Mouse (Mus musculus) myocyte (in vitro differentiated cells): ENCODE data around the gene Nipal1.

Experiments used
- CEBPB ChIP-seq: IDR thresholded peaks from 2 replicates; pipeline ENCODE4 v1.6.1; 2011; ENCODE audit warnings: mild to moderate bottlenecking, moderate library complexity; ENCODE audit not compliant: poor library complexity, insufficient read depth, severe bottlenecking
- E2F4 ChIP-seq: IDR thresholded peaks from one replicate; pipeline ENCODE4 v1.6.1; 2011; ENCODE audit warnings: mild to moderate bottlenecking, control low read depth, moderate library complexity; ENCODE audit not compliant: insufficient read depth
- MAX ChIP-seq: IDR thresholded peaks from one replicate; pipeline ENCODE4 v1.6.1; 2011; ENCODE audit warnings: low read depth, mild to moderate bottlenecking, control low read depth
- MYOG ChIP-seq, 3 experiments: IDR thresholded peaks; one replicate each; pipeline ENCODE4 v1.6.1; 2011; ENCODE audit warnings: control low read depth in 2 of 3, low read depth in 2 of 3, mild to moderate bottlenecking in 2 of 3; ENCODE audit not compliant: insufficient read length in 2 of 3, control insufficient read depth in 1 of 3, insufficient read depth in 1 of 3
- POLR2A ChIP-seq: IDR thresholded peaks from one replicate; pipeline ENCODE4 v1.6.1; 2011; ENCODE audit warnings: low read depth, mild to moderate bottlenecking, control low read depth, moderate library complexity; ENCODE audit not compliant: insufficient read length
- POLR2AphosphoS2 ChIP-seq: IDR thresholded peaks from one replicate; pipeline ENCODE4 v1.6.1; 2011; ENCODE audit warnings: low read depth, control low read depth; ENCODE audit not compliant: insufficient read length
- REST ChIP-seq: IDR thresholded peaks from one replicate; pipeline ENCODE4 v1.6.1; 2011; ENCODE audit warnings: mild to moderate bottlenecking, control low read depth, moderate library complexity; ENCODE audit not compliant: insufficient read depth, insufficient read length
- TCF12 ChIP-seq: IDR thresholded peaks from one replicate; pipeline ENCODE4 v1.6.1; 2011; ENCODE audit warnings: mild to moderate bottlenecking, control low read depth; ENCODE audit not compliant: poor library complexity, insufficient read depth, severe bottlenecking

DNA sequence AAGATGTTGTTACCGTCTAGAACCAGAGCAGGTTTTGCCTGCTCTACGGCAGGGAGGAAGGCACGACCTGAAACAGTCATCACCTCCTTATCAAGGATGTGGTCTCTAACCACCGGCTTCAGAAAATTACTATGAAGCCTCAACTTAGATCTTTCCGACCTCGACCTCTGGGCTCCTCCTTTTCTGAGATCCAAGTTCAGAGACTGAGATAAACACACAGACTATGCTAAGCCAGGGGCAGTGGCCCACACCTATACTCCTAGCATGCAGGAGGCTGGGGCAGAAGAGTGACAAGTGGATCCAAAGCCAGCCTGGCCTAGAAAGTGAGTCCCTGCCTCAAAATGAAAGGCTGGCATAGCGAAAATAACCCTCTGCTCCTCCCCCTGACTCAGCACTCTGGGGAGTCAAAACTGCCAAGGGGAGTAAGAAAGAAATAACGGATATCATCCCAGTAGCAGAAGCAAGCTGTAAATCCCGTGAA lies 12.8 kb upstream of the Nipal1 start:
- TF ChIP-seq E2F4 (no peak), TCF12 (no peak), POLR2A (no peak), MAX (no peak), REST (no peak), CEBPB (no peak), MYOG (IDR thresholded peaks at IDR 0.05; ENCODE audit: control insufficient read depth in 1 of 3, insufficient read depth in 1 of 3, insufficient read length in 2 of 3, low read depth in 2 of 3) (no peak), POLR2AphosphoS2 (no peak)
